Mouse (Mus musculus) cerebellum, adult 2 months (tissue): ENCODE measurements around the gene Tub.

ENCODE experiments used
- CTCF ChIP-seq: fragments of 200-500 bp; IDR thresholded peaks from 2 replicates; pipeline ENCODE4 v1.5.1; 2011; ENCODE audit warnings: low read depth, mild to moderate bottlenecking, control low read depth, low read length, moderate library complexity, borderline replicate concordance; ENCODE audit not compliant: insufficient read depth
- POLR2A ChIP-seq: fragments of 200-500 bp; IDR thresholded peaks from 2 replicates; pipeline ENCODE4 v1.6.1; 2011; ENCODE audit warnings: low read length, control low read depth, borderline replicate concordance; ENCODE audit not compliant: insufficient read depth

DNA sequence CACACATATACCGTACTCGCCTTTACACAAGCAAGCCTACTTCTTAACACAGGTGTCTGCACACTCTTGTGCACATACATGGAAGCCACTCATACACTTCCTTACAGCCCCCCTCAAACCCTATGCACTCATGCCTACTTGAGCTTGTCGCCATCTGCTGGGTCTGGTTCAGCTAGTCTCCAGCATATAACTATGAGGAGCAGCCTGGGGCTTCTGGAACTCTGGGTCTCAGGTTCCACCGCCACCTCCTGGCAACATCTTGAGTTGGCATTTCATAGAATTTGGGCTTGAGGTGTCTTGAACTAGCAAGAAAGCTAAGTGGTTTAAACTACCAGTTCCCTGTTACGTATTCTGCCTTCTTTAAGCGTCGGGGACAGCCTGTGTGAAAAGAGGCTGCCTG lies 69.1 kb downstream of the Tub start:
- no peak for TF ChIP-seq POLR2A
- no peak for TF ChIP-seq CTCF
